Mouse (Mus musculus): Measurements from ENCODE around the gene Slc9a3r2.
A peak's percentile ranks its signal among the peaks of the same experiment; 100 is the strongest.

Slc9a3r2 gene

DNA sequence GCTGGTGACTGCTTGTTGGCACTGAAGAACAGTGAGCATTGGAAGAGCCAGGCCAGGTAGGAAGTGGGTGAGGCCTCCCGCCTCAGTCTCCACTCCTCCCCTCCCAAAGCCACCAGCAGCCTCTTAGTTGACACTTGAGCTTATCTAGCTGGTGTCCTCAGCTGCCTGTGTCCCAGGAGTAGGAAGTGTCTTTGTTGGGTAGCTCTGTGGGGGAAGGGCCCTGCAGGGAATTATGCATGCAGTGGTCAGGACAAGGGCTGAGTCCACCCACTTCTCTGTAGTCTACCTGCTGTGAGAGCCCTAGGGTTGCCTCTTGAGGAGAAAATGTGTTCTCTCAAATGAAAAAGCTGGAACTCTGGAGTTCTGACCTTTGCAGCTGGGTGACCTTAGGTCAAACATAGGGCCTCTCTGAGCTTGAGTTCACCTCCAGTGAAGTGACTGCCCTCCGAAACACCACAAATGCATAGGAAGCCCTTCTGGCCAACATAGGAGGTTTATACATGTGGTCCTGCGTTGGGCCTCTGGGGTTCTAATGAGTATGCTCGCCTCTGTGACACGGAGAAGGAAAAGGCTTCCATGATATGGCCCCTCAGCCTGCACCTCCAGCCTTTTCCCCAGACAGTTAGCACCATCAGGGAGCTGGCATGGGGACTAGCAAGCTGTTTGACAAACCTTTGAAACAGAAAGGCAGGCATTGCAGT lies 13.2 kb downstream of the Slc9a3r2 start:
- DNase-seq (ENCODE audit: low spot score) = peak; percentile 86

DNA sequence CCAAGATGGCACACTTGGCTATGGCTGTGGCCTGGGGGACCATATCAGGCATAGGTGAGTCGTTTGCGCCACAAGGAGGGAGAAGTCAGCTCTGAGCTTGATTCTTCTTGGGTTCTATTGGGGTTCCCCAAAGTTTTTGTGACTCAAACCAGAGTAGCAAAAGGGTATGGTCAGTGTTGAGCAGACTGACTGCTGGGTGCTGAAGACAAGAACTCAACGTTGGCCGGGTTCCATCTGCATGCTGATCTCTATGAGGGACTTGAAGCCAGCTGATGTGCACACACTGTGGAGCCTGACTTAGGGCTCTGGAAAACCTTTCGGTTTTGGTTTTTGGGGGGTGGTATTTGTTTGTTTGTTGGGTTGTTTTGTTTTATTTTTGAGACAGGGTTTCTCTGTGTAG lies 14.4 kb downstream of the Slc9a3r2 start:
- no peak for DNase-seq (ENCODE audit: low spot score)

DNA sequence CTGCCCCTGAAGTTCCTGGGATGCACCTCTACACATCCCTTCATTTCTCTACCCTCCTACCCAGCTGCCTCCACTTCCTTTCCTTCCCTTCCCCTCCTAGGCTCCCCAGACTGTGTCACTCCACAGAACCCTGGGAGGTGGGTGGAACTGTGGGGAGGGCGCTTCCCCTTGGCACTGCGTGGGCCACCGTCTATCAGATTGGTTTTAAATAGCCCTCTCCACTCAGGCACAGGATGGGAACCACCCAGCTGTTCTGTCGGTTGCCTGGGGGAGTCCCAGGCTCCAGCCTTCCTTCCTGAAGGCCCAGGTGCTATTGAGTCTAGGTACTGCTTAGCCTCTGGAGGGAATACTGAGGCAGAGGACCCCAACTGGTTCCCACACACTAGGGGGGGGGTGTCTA lies 15.1 kb downstream of the Slc9a3r2 start:
- DNase-seq (ENCODE audit: low spot score) = peak; percentile 76

DNA sequence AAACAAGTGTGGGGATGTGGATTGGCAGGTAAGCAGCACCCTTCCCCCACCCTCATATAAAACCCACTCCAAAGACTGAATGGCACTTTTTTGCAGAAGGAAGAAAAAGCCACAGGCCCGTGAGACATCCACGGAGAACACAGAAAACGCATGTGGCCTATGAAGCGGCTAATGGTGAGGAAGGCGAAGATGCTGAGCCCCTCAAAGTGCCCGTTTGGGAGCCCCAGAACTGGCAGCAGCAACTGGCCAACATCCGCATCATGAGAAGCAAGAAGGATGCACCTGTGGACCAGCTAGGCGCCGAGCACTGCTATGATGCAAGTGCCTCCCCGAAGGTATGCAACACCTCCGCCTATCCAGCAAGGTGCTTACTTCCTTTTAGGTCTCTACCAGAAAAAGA lies 16.3 kb downstream of the Slc9a3r2 start:
- DNase-seq (ENCODE audit: low spot score) = no peak

DNA sequence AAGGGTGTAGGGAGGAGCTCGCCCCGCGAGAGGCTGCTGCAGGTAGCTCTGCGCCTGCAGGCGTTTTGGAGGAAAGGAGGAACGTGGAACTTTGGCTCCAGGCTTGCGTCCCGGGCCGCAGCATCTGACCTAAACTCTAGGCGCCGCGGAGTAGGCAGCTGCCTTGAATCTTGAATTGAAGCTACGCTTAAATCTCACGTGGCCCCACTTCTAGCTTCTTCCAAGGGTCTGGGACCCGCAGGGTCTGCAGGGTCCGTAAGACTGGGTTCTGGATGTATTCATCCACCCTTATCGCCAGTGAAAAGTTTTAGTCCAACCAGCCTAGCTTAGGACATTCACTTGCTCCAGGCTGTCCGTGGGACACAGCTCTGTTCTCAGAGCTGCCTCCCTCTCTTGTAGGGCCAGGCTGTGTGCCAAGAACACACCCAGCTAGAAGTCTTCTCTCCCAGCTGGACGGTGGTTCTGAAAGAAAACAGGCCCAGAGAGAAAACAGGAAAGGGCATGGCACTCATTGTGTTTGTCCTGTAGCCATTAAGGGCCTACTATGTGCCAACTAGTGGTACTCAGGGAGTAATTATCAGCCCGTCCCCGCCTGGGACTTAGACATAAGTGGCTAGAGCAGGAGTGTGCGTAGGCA lies 17.2 kb downstream of the Slc9a3r2 start:
- DNase-seq (ENCODE audit: low spot score) = peak; percentile 91

DNA sequence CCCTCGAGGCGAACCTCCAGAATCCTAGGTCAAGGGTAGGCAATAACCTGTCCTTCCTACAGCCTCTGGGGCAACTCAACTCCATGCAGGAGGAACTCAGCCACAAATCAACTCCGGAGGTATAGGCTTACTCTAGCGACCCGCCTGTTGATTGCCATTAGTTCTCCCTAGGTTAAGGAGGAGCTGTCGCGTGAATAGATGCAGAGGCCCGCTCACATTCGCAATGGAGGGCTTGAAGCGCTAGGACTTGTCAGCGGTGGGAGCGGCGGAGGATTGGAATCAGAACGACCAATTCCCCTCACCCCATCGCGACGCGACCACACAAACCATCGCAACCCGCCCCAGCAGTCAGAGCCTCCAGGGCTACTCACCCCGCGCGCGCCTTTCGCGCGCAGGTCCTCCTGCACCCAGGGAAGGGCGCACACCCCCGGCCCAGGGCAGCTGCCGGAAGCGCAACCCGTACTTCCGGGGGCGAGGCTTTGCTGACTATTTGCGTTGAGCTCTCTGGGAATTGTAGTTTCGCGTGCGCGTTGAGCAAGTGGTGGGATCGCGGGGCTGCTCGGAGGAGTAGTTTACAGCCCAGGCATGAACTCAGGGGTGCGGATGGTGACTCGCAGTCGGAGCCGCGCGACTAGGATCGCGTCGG lies 17.8 kb downstream of the Slc9a3r2 start, which contains the start of the genes Tsc2 and Nthl1:
Gene Tsc2, minus strand, starts transcription at position 464 of the 646 bp plus-strand sequence.
Gene Nthl1, plus strand, starts transcription at position 514 of the 646 bp plus-strand sequence.
- peak; percentile 88 for DNase-seq (ENCODE audit: low spot score)

DNA sequence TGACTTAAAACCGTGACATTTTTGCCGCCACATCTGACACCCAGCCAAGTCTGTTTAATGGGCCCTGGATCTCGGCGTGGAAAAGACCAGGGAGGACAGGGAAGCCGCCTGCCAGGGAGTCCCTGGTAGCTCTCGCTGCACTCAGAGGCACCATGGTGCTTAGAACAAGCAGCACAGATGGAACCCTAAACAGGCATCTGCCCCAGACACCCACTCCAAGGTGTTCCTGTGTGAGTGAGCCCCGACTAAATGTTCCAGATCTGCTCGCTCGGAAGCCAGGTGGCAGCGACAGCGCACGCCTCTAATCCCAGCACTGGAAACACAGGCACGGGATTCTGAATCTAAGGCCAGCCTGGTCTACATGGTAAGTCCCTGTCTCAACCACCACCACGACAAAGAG lies 20.1 kb downstream of the Slc9a3r2 start:
- no peak for DNase-seq (ENCODE audit: low spot score)

DNA sequence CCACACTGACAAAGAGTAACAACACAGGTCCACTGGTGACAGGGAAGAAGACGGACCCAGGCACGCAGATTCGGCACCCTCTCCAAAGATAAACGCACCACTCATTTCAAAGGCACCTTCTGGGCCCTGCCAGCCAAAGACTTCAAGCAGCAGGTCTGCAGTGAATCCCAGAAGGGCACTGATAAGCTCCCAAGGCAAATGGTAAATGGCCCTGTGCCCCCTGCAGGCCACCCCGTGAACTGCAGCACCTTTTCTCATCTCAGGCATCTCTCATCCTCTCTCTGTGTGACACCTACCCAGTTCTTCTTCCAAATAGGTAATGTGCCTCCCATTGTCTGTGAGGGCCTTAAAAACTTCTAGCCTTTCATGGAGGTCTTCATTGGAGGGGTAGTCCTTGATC lies 21.5 kb downstream of the Slc9a3r2 start:
- DNase-seq (ENCODE audit: low spot score) = peak; percentile 71

DNA sequence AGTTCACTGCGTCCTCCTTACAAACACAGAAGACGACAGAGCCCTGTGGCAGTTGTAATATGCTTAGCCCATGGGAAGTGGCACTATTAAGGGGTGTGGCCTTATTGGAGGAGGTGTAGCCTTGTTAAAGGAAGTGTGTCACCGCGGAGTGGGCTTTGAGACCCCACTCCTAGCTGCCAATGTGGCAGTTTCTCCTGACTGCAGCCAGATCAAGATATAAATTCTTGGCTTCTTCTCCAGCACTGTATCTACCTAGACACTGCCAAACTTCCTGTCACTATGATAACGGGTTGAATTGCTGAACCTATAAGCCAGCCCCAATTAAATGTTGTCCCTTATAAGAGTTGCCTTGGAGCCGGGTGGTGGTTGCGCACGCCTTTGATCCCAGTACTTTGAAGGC lies 24.7 kb downstream of the Slc9a3r2 start:
- no peak for DNase-seq (ENCODE audit: low spot score)

DNA sequence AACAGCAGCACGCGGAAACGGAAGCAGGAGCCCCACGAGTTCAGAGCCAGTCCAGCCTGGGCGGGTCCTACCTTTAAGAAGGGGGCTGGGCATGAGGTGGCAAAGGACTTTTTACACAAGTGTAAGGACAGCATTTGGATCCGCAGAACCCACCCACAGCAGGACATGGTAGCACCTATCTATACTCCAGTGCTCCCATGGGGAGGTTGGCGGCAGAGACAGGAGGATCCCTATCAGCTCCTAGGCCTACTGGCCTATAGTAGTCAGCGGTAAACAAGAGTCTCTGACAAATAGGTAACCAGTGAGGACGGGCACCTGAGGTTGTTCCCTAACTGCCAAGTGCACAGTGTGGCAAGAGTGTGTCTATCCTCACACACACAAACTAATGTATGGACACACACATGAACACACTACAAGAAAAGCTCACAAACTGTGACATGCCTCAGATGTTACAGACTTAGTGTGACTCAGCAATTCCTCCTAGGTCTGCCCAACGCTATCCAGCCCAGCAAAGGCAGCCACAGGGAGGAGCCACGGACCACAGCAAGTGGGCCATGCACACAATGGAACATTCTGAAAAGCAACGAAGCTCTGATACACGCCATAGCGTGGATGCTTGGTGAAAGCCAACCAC lies 32.4 kb downstream of the Slc9a3r2 start:
- no peak for DNase-seq (ENCODE audit: low spot score)

DNA sequence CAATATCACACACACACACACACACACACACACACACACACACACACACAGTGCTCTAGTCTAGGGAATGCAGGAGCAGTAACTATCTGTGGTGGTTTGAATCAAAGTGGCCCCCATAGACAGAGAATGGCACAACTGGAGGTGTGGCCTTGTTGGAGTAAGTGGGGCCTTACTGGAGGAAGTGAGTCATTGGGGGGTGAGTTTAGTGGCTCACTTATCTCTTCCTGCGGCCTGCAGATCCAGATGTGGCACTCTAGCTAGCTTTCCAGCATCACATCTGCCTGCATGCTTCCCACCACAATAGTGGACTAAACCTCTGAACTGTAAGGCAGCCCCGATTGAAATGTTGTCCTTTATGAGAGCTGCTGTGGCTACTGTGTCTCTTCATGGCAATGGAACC lies 39.4 kb downstream of the Slc9a3r2 start:
- DNase-seq (ENCODE audit: low spot score) = no peak

DNA sequence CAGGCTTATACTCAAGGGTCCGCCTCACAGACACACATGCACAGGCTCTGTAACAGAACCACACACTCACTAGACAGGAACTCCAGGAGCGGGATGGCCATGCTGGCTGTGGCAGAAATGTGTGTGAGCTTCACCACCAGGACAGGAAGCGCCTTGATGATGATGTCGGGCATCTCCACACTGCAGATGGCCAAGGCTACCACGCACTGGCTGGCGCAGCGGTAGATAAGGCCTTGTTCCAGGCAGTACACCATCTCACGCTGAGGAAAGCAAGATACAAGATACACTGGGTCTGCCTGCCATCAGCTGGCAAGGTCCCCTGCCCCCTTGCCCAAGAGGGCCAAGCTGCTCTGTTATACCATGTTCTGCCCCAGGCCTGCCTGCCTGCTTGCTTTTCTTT lies 41.3 kb downstream of the Slc9a3r2 start:
- no peak for DNase-seq (ENCODE audit: low spot score)

DNA sequence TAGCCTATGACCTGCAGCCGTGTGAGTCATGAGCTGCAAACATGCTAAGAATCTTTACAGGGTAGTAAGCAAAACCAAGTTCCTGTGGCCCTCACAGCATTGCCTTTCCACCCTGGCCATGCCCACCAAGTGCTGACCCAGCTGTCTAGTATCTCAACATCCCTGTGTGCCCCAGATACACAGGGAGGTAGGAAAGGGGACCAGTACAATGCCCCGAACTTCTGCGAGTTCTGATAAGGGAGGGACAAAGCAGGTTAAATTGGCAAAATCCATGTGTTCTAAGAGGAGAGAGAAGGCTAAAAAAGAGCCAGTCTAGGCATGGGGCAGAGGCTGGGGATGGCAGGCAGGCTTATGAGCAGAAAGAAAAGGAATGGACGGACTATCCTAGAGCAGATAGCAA lies 41.8 kb downstream of the Slc9a3r2 start:
- no peak for DNase-seq (ENCODE audit: low spot score)

DNA sequence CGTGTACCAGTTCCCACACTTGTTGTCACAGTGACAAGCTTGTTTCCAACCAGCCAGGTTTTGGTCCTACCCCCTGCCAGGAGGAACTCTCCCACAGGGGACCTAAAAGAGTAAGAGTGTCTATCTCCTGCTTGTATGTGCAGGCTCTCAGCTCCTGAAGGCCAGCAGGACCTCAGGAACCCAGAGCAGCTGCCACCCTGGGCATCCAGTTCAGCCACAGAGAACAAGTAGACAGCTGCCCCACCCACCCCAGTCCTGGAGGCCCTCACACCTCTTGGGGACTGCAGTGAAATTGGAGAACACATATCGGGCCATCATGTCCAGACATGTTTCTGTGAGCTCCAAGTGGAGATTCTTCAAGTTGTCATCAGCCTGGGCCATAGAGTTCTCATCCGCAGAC lies 45.6 kb downstream of the Slc9a3r2 start:
- DNase-seq (ENCODE audit: low spot score) = no peak

DNA sequence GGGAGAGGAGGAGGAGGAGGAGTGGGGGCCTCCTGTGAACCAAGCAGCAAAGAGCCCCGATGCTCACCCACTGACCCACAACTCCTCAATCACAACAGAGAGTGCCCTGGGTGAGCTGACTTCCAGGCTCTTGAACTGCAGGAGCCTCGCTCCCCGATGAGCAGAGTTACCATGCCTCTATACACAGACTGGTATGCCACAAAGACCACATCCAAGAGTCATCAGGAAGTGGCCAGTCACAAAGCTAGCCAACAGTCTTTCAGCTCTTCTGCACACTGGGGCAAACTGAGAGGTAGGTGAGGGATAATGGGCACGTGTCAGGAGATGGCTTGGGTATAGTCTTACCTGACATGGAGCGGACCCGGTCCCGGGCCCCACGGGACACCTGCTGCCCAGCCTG lies 46.2 kb downstream of the Slc9a3r2 start:
- DNase-seq (ENCODE audit: low spot score) = no peak

DNA sequence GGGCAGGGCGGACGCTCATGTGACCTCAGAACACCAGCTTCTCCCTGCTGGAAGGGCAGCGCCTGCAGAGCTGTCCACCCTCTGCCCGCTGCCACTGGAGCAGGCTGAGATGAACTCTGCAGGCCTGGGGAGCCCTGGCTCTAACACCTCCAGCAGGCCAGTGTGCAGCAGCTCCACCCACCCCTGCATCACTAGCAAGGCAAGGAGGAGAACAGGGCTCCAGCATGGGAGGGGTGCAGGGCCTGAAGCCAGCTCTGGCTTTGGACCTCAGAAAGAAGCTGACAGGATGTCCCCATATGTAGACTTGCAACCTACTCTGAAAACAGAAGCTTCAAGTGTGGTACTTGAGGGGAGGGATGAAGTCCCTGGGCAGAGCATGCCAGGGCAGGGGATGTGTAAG lies 49.6 kb downstream of the Slc9a3r2 start:
- DNase-seq (ENCODE audit: low spot score) = no peak

DNA sequence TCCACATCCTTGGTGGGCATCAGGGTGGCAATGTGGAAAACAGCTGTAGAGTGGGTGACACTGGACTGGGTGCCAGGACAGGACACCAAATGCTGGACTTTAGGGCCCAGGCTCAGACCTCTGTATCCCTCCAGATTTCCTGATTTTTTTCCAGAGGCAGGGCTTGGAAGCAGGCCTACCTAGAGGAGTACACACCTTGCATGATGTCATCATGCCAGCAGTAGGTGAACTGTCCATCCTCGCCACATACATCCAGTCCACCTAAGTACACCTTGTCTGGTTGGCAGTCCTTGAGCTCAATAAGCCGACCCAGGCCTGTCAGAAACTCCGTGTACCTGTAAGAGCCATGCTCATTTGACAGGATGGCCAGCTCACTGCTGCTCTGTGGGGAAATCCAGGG lies 52.1 kb downstream of the Slc9a3r2 start:
- no peak for DNase-seq (ENCODE audit: low spot score)

DNA sequence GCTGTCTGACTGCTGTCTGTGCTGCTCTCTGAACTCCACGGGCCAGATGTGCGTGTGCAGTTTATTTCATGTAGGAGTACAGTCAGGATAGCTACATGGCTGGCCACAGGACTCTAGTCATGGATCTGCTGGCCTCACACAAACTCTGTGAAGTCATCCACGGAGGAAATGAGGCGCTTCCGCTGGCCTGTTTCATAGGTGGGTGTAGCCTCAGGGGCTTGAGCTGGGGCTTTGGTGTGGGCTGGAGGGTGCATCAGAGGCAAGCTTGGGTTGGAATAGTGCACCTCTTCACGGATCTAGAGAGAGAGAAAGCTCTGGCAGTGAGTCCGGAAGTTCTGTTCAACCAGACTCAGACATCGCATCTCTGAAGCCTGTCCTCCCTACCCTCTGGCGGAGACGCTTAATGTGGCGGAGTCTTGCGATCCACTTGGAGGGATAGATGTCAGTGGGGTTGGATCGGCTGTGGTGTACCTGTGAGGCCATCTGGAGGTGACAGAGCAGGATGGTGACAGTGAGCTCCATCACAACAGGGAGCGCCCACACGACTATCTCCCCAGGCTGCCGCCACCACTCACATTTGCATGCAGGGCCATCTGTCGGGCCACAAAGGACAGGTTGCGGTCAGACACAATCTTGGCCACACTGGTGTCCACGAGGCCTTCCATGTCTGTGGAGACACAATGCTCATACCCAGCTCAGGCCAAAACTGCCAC lies 53.5 kb downstream of the Slc9a3r2 start:
- DNase-seq (ENCODE audit: low spot score) = no peak

DNA sequence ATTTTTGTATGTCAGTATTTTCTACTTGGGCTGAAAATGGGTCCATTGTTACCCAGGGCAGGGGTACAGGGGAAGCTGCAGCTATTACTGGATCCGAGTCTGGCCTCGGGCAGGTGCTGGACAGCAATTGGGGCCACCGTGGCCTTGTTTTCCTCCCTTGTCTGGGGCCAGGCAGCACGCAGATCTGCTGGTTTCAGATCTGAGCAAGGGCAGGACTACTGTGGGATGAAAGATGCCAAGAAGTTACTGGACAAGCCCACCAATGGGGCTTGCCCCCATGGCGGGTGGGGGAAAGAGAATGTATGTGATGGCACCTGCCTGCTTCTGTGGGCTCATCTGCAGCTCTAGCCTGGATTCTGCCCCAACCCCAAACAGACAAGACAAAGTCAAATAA lies 54.1 kb downstream of the Slc9a3r2 start:
- no peak for DNase-seq (ENCODE audit: low spot score)

DNA sequence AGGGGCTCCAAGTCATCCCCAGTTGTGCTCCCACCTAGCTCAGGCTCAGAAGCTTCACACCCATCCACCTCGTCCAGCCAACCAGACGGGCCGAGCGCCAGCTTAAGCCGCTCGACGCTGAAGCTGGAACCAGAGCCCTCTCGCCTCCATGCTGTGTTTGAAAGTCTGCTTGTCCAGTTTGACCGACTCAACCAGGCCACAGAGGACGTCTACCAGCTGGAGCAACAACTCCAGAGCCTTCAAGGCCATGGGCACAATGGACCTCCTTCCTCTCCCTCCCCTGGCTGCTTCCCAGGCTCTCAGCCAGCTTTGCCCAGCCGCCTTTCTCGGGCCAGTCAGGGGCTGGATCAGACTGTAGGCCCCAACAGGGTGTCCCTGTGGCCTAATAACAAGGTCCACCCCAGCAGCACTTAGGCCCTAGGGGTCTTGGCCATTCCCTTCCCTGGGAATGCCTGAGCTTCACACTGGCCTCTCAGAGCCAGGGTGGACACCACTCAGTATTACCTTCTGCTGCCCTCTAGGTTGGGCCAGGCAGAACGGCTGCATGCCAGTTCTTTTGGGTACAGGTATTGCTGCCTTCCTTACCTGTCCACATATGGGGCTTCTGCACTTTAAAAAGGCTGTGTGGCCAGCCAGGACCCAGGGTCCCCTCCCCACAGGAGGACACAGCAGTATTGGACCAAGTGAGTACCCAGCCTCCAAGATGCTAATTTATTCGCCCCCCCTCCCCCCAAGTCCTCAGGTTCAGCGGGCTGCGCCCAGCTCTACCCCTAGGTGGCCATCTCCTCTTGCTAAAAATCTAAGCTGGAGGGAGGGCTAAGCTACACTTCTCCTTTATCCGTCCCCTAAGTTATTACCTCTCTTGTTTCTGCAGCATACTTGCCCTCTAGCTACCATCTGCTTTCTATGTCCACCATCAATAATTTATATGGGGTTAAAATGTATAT lies 54.7 kb downstream of the Slc9a3r2 start:
- no peak for DNase-seq (ENCODE audit: low spot score)
